Mouse (Mus musculus) erythroblast, embryonic 14.5 days (primary cell): Measurements from ENCODE around the gene Zfp114. TPM values are rescaled to one million over a fixed set of nuclear protein-coding genes. Genes with fewer than 3 reads are reported as not detected.

Experiments
- H3K27me3 ChIP-seq: 2 replicates; pipeline ENCODE4 v1.6.1; 2012; ENCODE audit warnings: inconsistent platforms; ENCODE audit not compliant: control insufficient read depth
- H3K36me3 ChIP-seq: 2 replicates; pipeline ENCODE4 v1.6.1; 2012; ENCODE audit warnings: mild to moderate bottlenecking, inconsistent platforms; ENCODE audit not compliant: control insufficient read depth
- H3K4me1 ChIP-seq: 2 replicates; pipeline ENCODE4 v1.6.1; 2012; ENCODE audit warnings: inconsistent platforms; ENCODE audit not compliant: control insufficient read depth
- H3K4me3 ChIP-seq: replicated peaks from 2 replicates; pipeline ENCODE3; 2012; ENCODE audit warnings: moderate library complexity, mild to moderate bottlenecking, inconsistent platforms
- H3K9me3 ChIP-seq: 2 replicates; pipeline ENCODE4 v1.6.1; 2012; ENCODE audit warnings: low read length, inconsistent platforms, mixed read lengths; ENCODE audit not compliant: control insufficient read depth
- GATA1 ChIP-seq: IDR thresholded peaks from 2 replicates; pipeline ENCODE4 v1.6.1; 2012; ENCODE audit warnings: low read length, inconsistent platforms, mixed read lengths
- TAL1 ChIP-seq: IDR thresholded peaks from 3 replicates; pipeline ENCODE4 v1.6.1; 2012; ENCODE audit warnings: low read length, inconsistent platforms, mixed read lengths
- polyA plus RNA-seq: library from polyadenylated mRNA; stranded (reverse); fragments of >175 nt; gene quantifications from 2 replicates; pipeline ENCODE4 v1.2.3, GENCODE M21; 2012

Gene Zfp114
- polyA plus RNA-seq, 1 experiment: not detected

- no peak overlapping the region for H3K4me3 ChIP-seq
- no peaks in the 10 kb centered on the region for H3K4me1 ChIP-seq
- no peaks in the 10 kb centered on the region for H3K36me3 ChIP-seq
- H3K27me3 ChIP-seq: no peaks in the 10 kb centered on the region
- no peaks in the 10 kb centered on the region for H3K9me3 ChIP-seq
- TF ChIP-seq GATA1 (no peak), TAL1 (no peak)
Observed at GRCm38 (mm10) chr7:24188901-24189570, 14.2 kb downstream of the Zfp114 start.

GRCm38 (mm10) chr7:24189571-24189944 is 14.7 kb downstream of the Zfp114 start:
- Histone ChIP-seq H3K4me1 (no peaks in the 10 kb centered on the region), H3K27me3 (no peaks in the 10 kb centered on the region), H3K9me3 (no peaks in the 10 kb centered on the region), H3K36me3 (no peaks in the 10 kb centered on the region), H3K4me3 (no peak overlapping the region)
- TF ChIP-seq GATA1 (no peak), TAL1 (no peak)

GRCm38 (mm10) chr7:24191361-24191760 is 16.5 kb downstream of the Zfp114 start:
- Histone ChIP-seq H3K4me1 (no peaks in the 10 kb centered on the region), H3K36me3 (no peaks in the 10 kb centered on the region), H3K4me3 (no peak overlapping the region), H3K9me3 (no peaks in the 10 kb centered on the region), H3K27me3 (no peaks in the 10 kb centered on the region)
- TF ChIP-seq GATA1: no peak
- TF ChIP-seq TAL1: no peak

- peaks cover 3% of the 10 kb centered on the region for H3K36me3 ChIP-seq
- H3K4me1 ChIP-seq: no peaks in the 10 kb centered on the region
- H3K9me3 ChIP-seq: peaks cover 3% of the 10 kb centered on the region
- TF ChIP-seq GATA1 (no peak), TAL1 (no peak)
- H3K27me3 ChIP-seq: no peaks in the 10 kb centered on the region
- no peak overlapping the region for H3K4me3 ChIP-seq
Observed at GRCm38 (mm10) chr7:24193157-24193556, 18.3 kb downstream of the Zfp114 start.

- TF ChIP-seq TAL1 (no peak), GATA1 (no peak)
- Histone ChIP-seq H3K9me3 (peaks cover 16% of the 10 kb centered on the region), H3K4me3 (no peak overlapping the region), H3K27me3 (no peaks in the 10 kb centered on the region), H3K36me3 (peaks cover 21% of the 10 kb centered on the region), H3K4me1 (no peaks in the 10 kb centered on the region)
Observed at GRCm38 (mm10) chr7:24196961-24197360, 22.1 kb downstream of the Zfp114 start.

- peaks cover 8% of the 10 kb centered on the region for H3K4me1 ChIP-seq
Observed at GRCm38 (mm10) chr7:24207488-24208261, 32.8 kb downstream of the Zfp114 start.

GRCm38 (mm10) chr7:24208282-24208886 is 33.5 kb downstream of the Zfp114 start:
- Histone ChIP-seq H3K36me3 (peaks cover 3% of the 10 kb centered on the region), H3K27me3 (no peaks in the 10 kb centered on the region), H3K4me3 (peak overlapping the region; percentile 61), H3K4me1 (peaks cover 8% of the 10 kb centered on the region), H3K9me3 (no peaks in the 10 kb centered on the region)
- TF ChIP-seq GATA1: no peak

More at GRCm38 (mm10) chr7:24207488-24208261, 32.8 kb downstream of the Zfp114 start:
- peak overlapping the region; percentile 61 for H3K4me3 ChIP-seq
- no peaks in the 10 kb centered on the region for H3K9me3 ChIP-seq
- peaks cover 4% of the 10 kb centered on the region for H3K36me3 ChIP-seq
- TF ChIP-seq TAL1 (no peak), GATA1 (no peak)
- no peaks in the 10 kb centered on the region for H3K27me3 ChIP-seq

GRCm38 (mm10) chr7:24210296-24210695 is 35.4 kb downstream of the Zfp114 start:
- H3K27me3 ChIP-seq: no peaks in the 10 kb centered on the region
- no peaks in the 10 kb centered on the region for H3K9me3 ChIP-seq
- peaks cover 3% of the 10 kb centered on the region for H3K36me3 ChIP-seq
- H3K4me3 ChIP-seq: no peak overlapping the region
- TF ChIP-seq TAL1 (no peak), GATA1 (no peak)
- peaks cover 8% of the 10 kb centered on the region for H3K4me1 ChIP-seq

GRCm38 (mm10) chr7:24211343-24211742 is 36.5 kb downstream of the Zfp114 start, which contains the start of gene Zfp111:
Gene Zfp111 (minus strand): TSS chr7:24211443.
- Histone ChIP-seq H3K36me3 (no peaks in the 10 kb centered on the region), H3K4me1 (peaks cover 8% of the 10 kb centered on the region), H3K4me3 (no peak within 1 kb of the TSS), H3K9me3 (peaks cover 2% of the 10 kb centered on the region; the same call in 1 of the 2 replicates), H3K27me3 (no peaks in the 10 kb centered on the region)
- TF ChIP-seq TAL1 (no peak), GATA1 (no peak)

Other genes with a start within 250 kb of the Zfp114 start
- gene Vmn1r179, start 248.1 kb upstream of the Zfp114 start, polyA plus RNA-seq: not detected in 2 replicates
- not detected in 2 replicates for gene Vmn1r180, start 224.4 kb upstream of the Zfp114 start, polyA plus RNA-seq
- not detected in 2 replicates for gene Vmn1r181, start 200.4 kb upstream of the Zfp114 start, polyA plus RNA-seq
- gene V1rd19, start 173.4 kb upstream of the Zfp114 start, polyA plus RNA-seq: 0.03 TPM in 1 of 2 replicates, not detected in the other
- gene Vmn1r183, start 121.8 kb upstream of the Zfp114 start, polyA plus RNA-seq: under 0.01 TPM in 2 replicates
- 0.80 and 0.83 TPM in 2 replicates for gene Zfp180, start 93.1 kb upstream of the Zfp114 start, polyA plus RNA-seq
- gene Zfp112, start 62.7 kb upstream of the Zfp114 start, polyA plus RNA-seq: 0.02 and 0.05 TPM in 2 replicates
- 0.04 TPM in 1 of 2 replicates, not detected in the other for gene Zfp235, start 40.9 kb upstream of the Zfp114 start, polyA plus RNA-seq
- 0.01 TPM in 1 of 2 replicates, not detected in the other for gene Zfp111, start 36.4 kb downstream of the Zfp114 start, polyA plus RNA-seq
- 0.02 TPM in 1 of 2 replicates, not detected in the other for gene Zfp109, start 62.5 kb downstream of the Zfp114 start, polyA plus RNA-seq
- gene Zfp108, start 79.7 kb downstream of the Zfp114 start, polyA plus RNA-seq: not detected in 2 replicates
- not detected in 2 replicates for gene Zfp93, start 95.4 kb downstream of the Zfp114 start, polyA plus RNA-seq
- 0.12 TPM in 1 of 2 replicates, not detected in the other for gene Zfp61, start 126.2 kb downstream of the Zfp114 start, polyA plus RNA-seq
- gene Zfp94, start 141.6 kb downstream of the Zfp114 start, polyA plus RNA-seq: 0.07 TPM in 1 of 2 replicates, not detected in the other
- gene Tescl, start 158.9 kb downstream of the Zfp114 start, polyA plus RNA-seq: not detected in 2 replicates
- gene Lypd5, start 174.1 kb downstream of the Zfp114 start, polyA plus RNA-seq: 0.02 TPM in 1 of 2 replicates, not detected in the other
- gene Kcnn4, start 195.2 kb downstream of the Zfp114 start, polyA plus RNA-seq: 56.1 and 61.3 TPM in 2 replicates
- gene Smg9, start 224.6 kb downstream of the Zfp114 start, polyA plus RNA-seq: 16.4 and 18.4 TPM in 2 replicates